Mouse (Mus musculus) myocyte (in vitro differentiated cells): Measurements from ENCODE around the gene Fndc3b.

Experiments
- CEBPB ChIP-seq: IDR thresholded peaks from 2 replicates; pipeline ENCODE4 v1.6.1; 2011; ENCODE audit warnings: mild to moderate bottlenecking, moderate library complexity; ENCODE audit not compliant: poor library complexity, insufficient read depth, severe bottlenecking
- E2F4 ChIP-seq: IDR thresholded peaks from one replicate; pipeline ENCODE4 v1.6.1; 2011; ENCODE audit warnings: mild to moderate bottlenecking, control low read depth, moderate library complexity; ENCODE audit not compliant: insufficient read depth
- MAX ChIP-seq: IDR thresholded peaks from one replicate; pipeline ENCODE4 v1.6.1; 2011; ENCODE audit warnings: low read depth, mild to moderate bottlenecking, control low read depth
- MYOD1 ChIP-seq, 3 experiments: IDR thresholded peaks; one replicate each; pipeline ENCODE4 v1.6.1; 2011; ENCODE audit warnings: control low read depth in 2 of 3, low read depth in 2 of 3, mild to moderate bottlenecking in 2 of 3, moderate library complexity in 1 of 3; ENCODE audit not compliant: insufficient read length in 2 of 3, control insufficient read depth in 1 of 3
- MYOG ChIP-seq, 3 experiments: IDR thresholded peaks; one replicate each; pipeline ENCODE4 v1.6.1; 2011; ENCODE audit warnings: control low read depth in 2 of 3, low read depth in 2 of 3, mild to moderate bottlenecking in 2 of 3; ENCODE audit not compliant: insufficient read length in 2 of 3, control insufficient read depth in 1 of 3, insufficient read depth in 1 of 3
- POLR2A ChIP-seq: IDR thresholded peaks from one replicate; pipeline ENCODE4 v1.6.1; 2011; ENCODE audit warnings: low read depth, mild to moderate bottlenecking, control low read depth, moderate library complexity; ENCODE audit not compliant: insufficient read length
- POLR2AphosphoS2 ChIP-seq: IDR thresholded peaks from one replicate; pipeline ENCODE4 v1.6.1; 2011; ENCODE audit warnings: low read depth, control low read depth; ENCODE audit not compliant: insufficient read length
- REST ChIP-seq: IDR thresholded peaks from one replicate; pipeline ENCODE4 v1.6.1; 2011; ENCODE audit warnings: mild to moderate bottlenecking, control low read depth, moderate library complexity; ENCODE audit not compliant: insufficient read depth, insufficient read length
- SRF ChIP-seq: IDR thresholded peaks from one replicate; pipeline ENCODE4 v1.6.1; 2011; ENCODE audit warnings: low read depth; ENCODE audit not compliant: control insufficient read depth, insufficient read length
- TCF12 ChIP-seq: IDR thresholded peaks from one replicate; pipeline ENCODE4 v1.6.1; 2011; ENCODE audit warnings: mild to moderate bottlenecking, control low read depth; ENCODE audit not compliant: poor library complexity, insufficient read depth, severe bottlenecking
- TCF3 ChIP-seq: IDR thresholded peaks from one replicate; pipeline ENCODE4 v1.6.1; 2011; ENCODE audit warnings: low read depth, control low read depth; ENCODE audit not compliant: insufficient read length
- USF1 ChIP-seq: IDR thresholded peaks from one replicate; pipeline ENCODE4 v1.6.1; 2011; ENCODE audit warnings: low read depth, mild to moderate bottlenecking, control low read depth, moderate library complexity

GRCm38 (mm10) chr3:27408564-27408963 lies 302.5 kb downstream of the Fndc3b start:
- no peak for TF ChIP-seq POLR2A
- no peak for TF ChIP-seq MYOG (IDR thresholded peaks at IDR 0.05; ENCODE audit: control insufficient read depth in 1 of 3, insufficient read depth in 1 of 3, insufficient read length in 2 of 3, low read depth in 2 of 3)
- TF ChIP-seq CEBPB: no peak
- no peak for TF ChIP-seq MYOD1 (IDR thresholded peaks at IDR 0.05; ENCODE audit: control insufficient read depth in 1 of 3, insufficient read length in 2 of 3, low read depth in 2 of 3)
- no peak for TF ChIP-seq E2F4
- TF ChIP-seq POLR2AphosphoS2: no peak
- TF ChIP-seq USF1: no peak
- TF ChIP-seq MAX: no peak
- TF ChIP-seq TCF12: no peak
- TF ChIP-seq REST: no peak
- TF ChIP-seq SRF: no peak
- TF ChIP-seq TCF3: no peak
